Mouse (Mus musculus): ENCODE measurements around the gene Kif6. TPM values are rescaled to one million over a fixed set of nuclear protein-coding genes. Genes with fewer than 3 reads are reported as not detected.

Kif6 gene
- polyA plus RNA-seq, 1 experiment, result not detected

DNA sequence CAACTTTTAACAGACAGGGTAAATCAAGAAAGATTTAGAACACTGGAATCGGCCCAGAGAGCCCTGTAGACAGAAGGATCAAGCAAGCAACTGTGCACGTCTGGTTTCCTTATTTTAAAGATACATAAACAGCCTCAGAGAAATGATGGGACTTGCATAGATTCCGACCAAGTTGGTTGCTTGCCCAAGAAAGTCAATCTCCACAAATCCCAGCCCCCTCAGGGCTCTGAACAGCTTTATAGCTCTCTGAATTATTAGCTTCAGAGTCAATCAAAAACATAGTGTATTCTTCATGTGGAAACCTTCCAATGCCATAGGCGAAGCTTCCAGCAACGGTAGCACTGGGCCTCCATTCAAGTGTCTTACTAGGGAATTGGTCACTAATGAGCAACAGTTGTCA is 127.0 kb downstream of the Kif6 start:
- H3K4me3 ChIP-seq (replicated peaks; ENCODE audit: control insufficient read depth, low read depth, low read length), result no peak overlapping the region
- no peaks in the 10 kb centered on the region for H3K4me1 ChIP-seq (ENCODE audit: control insufficient read depth, insufficient read depth, low read length)
- no peak overlapping the region for H3K27ac ChIP-seq (ENCODE audit: control insufficient read depth, insufficient read depth, low read depth, low read length, poor library complexity)
- WGBS, result 79% methylated on average over 5 of the region's 5 CpGs
- TF ChIP-seq CTCF (IDR thresholded peaks at IDR 0.05; ENCODE audit: control insufficient read depth, insufficient read depth, low read length), result no peak
- no peak for TF ChIP-seq POLR2A (IDR thresholded peaks at IDR 0.05; ENCODE audit: borderline replicate concordance, control insufficient read depth, low read depth, low read length)

DNA sequence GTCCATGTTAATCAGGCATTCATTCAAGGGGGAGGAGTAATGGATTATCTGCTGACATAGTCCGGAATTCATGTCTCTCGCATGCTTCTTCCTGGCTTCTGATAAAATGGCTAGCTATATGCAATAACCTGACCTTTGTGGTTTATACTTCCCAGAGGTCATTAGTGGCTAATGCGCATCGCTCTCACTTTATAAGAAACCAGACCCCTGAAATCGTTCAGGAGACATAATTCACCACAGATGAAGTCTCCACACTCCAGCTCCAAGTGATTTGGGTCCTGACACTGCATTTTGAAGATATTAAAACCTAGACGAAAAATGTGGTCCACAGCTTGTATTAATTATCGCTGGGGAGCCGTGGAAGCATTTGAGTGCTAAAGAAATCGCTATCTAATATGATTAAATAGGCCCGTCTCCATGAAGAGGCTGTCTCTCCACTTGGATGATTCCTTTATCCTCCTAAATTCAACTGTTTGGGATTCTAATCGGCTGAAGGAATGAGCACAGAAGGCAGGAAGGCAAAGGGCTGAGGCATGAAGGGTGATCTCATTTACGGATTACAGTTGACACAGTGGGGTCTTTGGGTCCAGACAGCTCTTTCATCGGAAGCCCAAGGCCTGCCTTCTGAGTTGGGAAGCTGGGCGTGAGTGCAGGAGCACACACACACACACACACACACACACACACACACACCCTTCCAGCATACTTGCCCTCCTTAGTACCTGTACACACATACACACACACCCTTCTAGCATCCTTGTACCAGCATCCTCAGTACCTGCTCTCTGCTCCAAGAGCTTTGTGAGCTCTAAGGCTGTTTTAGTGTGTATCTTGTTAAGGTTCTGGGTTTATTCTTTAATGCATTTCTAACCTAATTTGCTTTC is 128.9 kb downstream of the Kif6 start:
- H3K4me3 ChIP-seq (replicated peaks; ENCODE audit: control insufficient read depth, low read depth, low read length), result no peak overlapping the region
- TF ChIP-seq CTCF (IDR thresholded peaks at IDR 0.05; ENCODE audit: control insufficient read depth, insufficient read depth, low read length), result no peak
- TF ChIP-seq POLR2A (IDR thresholded peaks at IDR 0.05; ENCODE audit: borderline replicate concordance, control insufficient read depth, low read depth, low read length), result no peak
- H3K4me1 ChIP-seq (ENCODE audit: control insufficient read depth, insufficient read depth, low read length), result no peaks in the 10 kb centered on the region
- WGBS, result 82% methylated on average over 14 of the region's 14 CpGs
- no peak overlapping the region for H3K27ac ChIP-seq (ENCODE audit: control insufficient read depth, insufficient read depth, low read depth, low read length, poor library complexity)

DNA sequence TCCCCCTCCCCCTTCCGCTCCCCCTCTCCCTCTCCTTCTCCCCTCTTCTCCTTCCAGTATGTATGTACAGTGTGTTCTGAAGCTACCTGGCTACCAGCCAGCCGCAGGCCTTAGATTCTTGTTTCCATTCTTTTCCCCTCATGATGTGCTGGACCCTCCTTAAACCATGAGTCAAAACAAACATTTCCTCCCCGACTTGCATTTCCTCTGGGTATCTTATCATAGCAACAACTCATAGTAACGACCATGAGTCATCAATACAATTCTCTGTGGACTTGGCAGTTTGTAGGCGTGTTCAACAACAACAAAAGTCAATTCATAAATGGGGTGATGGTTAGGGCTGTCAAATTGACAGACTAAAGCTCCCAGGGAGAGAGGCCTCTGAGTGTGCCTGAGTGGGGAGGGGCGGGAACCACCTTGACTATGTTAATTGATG is 136.0 kb downstream of the Kif6 start:
- no peak for TF ChIP-seq CTCF (IDR thresholded peaks at IDR 0.05; ENCODE audit: control insufficient read depth, insufficient read depth, low read length)
- no peak for TF ChIP-seq POLR2A (IDR thresholded peaks at IDR 0.05; ENCODE audit: borderline replicate concordance, control insufficient read depth, low read depth, low read length)
- Histone ChIP-seq H3K4me1 (ENCODE audit: control insufficient read depth, insufficient read depth, low read length) (no peaks in the 10 kb centered on the region), H3K4me3 (replicated peaks; ENCODE audit: control insufficient read depth, low read depth, low read length) (no peak overlapping the region), H3K27ac (ENCODE audit: control insufficient read depth, insufficient read depth, low read depth, low read length, poor library complexity) (no peak overlapping the region)
- 48% methylated on average over 6 of the region's 6 CpGs for WGBS

DNA sequence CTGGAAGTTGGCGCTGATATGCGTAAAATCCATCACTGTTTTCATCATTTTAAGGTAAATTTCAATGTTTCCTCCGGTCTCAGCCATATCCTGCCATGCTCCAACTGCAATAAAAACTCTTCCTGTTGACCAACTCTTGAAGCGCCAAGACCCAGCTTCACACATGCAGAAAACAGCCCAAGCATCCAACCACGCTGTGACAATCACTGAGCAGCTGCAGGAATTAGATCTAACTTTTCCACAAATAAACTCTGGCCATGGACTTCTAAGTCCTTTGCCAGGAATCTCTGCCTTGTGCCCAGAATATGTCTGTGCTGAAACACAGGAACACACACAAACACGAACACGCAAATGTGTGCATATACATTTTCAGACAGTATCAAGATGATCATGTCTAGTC is 138.9 kb downstream of the Kif6 start:
- TF ChIP-seq CTCF (IDR thresholded peaks at IDR 0.05; ENCODE audit: control insufficient read depth, insufficient read depth, low read length), result no peak
- TF ChIP-seq POLR2A (IDR thresholded peaks at IDR 0.05; ENCODE audit: borderline replicate concordance, control insufficient read depth, low read depth, low read length), result no peak
- no peak overlapping the region for H3K27ac ChIP-seq (ENCODE audit: control insufficient read depth, insufficient read depth, low read depth, low read length, poor library complexity)
- H3K4me1 ChIP-seq (ENCODE audit: control insufficient read depth, insufficient read depth, low read length), result no peaks in the 10 kb centered on the region; the same call in 1 of the 2 replicates
- WGBS, result 87% methylated on average over 7 of the region's 7 CpGs
- H3K4me3 ChIP-seq (replicated peaks; ENCODE audit: control insufficient read depth, low read depth, low read length), result no peak overlapping the region

DNA sequence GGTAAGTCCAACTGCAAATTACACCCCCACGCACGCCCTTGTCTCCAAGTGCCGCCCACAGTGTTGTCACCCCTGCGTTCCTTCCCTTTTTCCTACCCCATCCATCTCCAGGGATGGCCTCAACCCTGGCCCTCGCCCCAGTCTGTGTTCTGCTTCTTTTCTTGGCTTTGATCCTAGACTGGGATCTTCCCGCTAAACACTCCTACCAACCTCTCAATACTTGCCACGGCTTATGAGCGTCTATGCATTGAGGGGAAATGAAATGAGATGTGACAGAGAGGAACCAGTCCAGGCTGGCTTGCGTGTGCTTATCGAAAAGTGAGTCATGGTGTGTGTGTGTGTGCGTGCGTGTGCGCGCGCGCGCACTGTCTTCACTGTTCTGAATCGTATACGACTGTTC is 141.9 kb downstream of the Kif6 start:
- no peak overlapping the region for H3K27ac ChIP-seq (ENCODE audit: control insufficient read depth, insufficient read depth, low read depth, low read length, poor library complexity)
- WGBS, result 89% methylated on average over 19 of the region's 19 CpGs

DNA sequence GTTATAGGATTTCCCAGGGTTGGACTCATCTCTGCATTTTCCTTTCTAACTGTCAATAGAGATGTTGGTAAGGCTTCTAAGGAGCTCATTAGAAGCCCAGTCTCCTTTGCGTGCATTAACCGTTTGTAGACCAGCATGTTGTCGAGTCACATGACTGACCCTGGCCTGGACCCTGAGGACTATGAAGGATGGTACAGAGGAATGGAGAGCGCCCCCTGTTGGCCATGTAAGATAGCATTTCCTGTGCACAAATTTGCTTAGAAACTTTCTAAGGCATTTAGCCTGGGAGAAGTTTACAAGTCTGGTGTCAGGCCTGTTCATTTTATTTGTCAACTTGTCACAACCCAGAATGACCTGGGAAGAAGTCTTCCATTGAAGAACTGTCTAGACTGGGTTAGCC is 144.1 kb downstream of the Kif6 start:
- WGBS, result 74% methylated on average over 4 of the region's 4 CpGs

More for the DNA sequence above, 141.9 kb downstream of the Kif6 start:
- H3K4me3 ChIP-seq (replicated peaks; ENCODE audit: control insufficient read depth, low read depth, low read length), result no peak overlapping the region
- no peaks in the 10 kb centered on the region; the same call in 1 of the 2 replicates for H3K4me1 ChIP-seq (ENCODE audit: control insufficient read depth, insufficient read depth, low read length)
- TF ChIP-seq CTCF (IDR thresholded peaks at IDR 0.05; ENCODE audit: control insufficient read depth, insufficient read depth, low read length), result no peak
- TF ChIP-seq POLR2A (IDR thresholded peaks at IDR 0.05; ENCODE audit: borderline replicate concordance, control insufficient read depth, low read depth, low read length), result no peak

DNA sequence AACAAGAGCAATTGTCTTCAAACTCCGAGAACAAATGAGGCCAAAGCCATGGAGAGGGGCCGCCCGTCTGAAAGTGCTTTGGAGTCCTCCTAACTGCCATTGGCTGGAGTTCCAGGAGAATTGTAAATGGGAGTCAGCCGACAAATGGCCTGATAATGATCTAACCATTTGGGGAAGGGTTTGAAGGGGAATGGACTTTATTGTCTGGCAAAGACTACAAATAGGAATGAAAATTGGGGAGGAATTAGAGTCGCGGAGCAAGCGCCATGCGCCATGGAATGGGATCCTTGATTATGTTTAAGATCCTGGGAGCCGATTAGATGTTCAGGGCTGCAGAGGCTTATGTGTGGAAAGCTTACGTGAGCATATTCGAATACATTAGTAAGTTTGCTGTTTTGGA is 146.3 kb downstream of the Kif6 start:
- Histone ChIP-seq H3K27ac (ENCODE audit: control insufficient read depth, insufficient read depth, low read depth, low read length, poor library complexity) (no peak overlapping the region), H3K4me3 (replicated peaks; ENCODE audit: control insufficient read depth, low read depth, low read length) (no peak overlapping the region), H3K4me1 (ENCODE audit: control insufficient read depth, insufficient read depth, low read length) (no peaks in the 10 kb centered on the region; the same call in 1 of the 2 replicates)
- 67% methylated on average over 11 of the region's 11 CpGs for WGBS
- TF ChIP-seq POLR2A (IDR thresholded peaks at IDR 0.05; ENCODE audit: borderline replicate concordance, control insufficient read depth, low read depth, low read length) (no peak), CTCF (IDR thresholded peaks at IDR 0.05; ENCODE audit: control insufficient read depth, insufficient read depth, low read length) (no peak)

More for the DNA sequence above, 144.1 kb downstream of the Kif6 start:
- Histone ChIP-seq H3K4me3 (replicated peaks; ENCODE audit: control insufficient read depth, low read depth, low read length) (no peak overlapping the region), H3K4me1 (ENCODE audit: control insufficient read depth, insufficient read depth, low read length) (no peaks in the 10 kb centered on the region; the same call in 1 of the 2 replicates), H3K27ac (ENCODE audit: control insufficient read depth, insufficient read depth, low read depth, low read length, poor library complexity) (no peak overlapping the region)
- TF ChIP-seq POLR2A (IDR thresholded peaks at IDR 0.05; ENCODE audit: borderline replicate concordance, control insufficient read depth, low read depth, low read length) (no peak), CTCF (IDR thresholded peaks at IDR 0.05; ENCODE audit: control insufficient read depth, insufficient read depth, low read length) (no peak)

DNA sequence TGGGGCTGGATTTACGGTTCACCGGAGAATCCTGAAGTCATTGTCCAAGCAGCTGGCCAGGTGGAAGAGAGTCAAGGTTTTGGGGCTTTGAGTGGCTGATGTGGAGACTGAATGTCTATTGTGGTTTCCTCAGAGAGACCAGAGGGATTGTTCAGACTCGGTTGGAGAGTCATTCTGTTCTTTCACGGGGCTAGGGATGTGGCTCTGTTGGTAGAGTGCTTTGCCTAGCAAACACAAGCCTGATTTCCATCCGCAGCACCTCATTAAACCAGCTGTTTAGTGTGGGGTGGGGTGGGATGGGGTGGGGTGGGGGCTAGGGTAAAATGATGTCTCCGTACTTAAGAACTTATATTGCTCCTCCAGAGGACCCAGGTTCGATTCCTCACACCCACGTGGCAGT is 146.9 kb downstream of the Kif6 start:
- 68% methylated on average over 8 of the region's 8 CpGs for WGBS
- Histone ChIP-seq H3K4me1 (ENCODE audit: control insufficient read depth, insufficient read depth, low read length) (no peaks in the 10 kb centered on the region; the same call in 1 of the 2 replicates), H3K27ac (ENCODE audit: control insufficient read depth, insufficient read depth, low read depth, low read length, poor library complexity) (no peak overlapping the region), H3K4me3 (replicated peaks; ENCODE audit: control insufficient read depth, low read depth, low read length) (no peak overlapping the region)
- TF ChIP-seq CTCF (IDR thresholded peaks at IDR 0.05; ENCODE audit: control insufficient read depth, insufficient read depth, low read length) (no peak), POLR2A (IDR thresholded peaks at IDR 0.05; ENCODE audit: borderline replicate concordance, control insufficient read depth, low read depth, low read length) (no peak)

All from bone marrow, adult 2 months (tissue).